Mouse (Mus musculus) forebrain, embryonic 14.5 days (tissue): ENCODE results near the gene Grasp. TPM values are rescaled to one million over a fixed set of nuclear protein-coding genes. Genes with fewer than 3 reads are reported as not detected.
A peak's percentile ranks its signal among the peaks of the same experiment; 100 is the strongest.

Experiments
- ATAC-seq: fragments of 200-750 bp; cut with Nextera tagmentation; 2 replicates; pipeline ENCODE4 v1.8.0; 2017; ENCODE audit warnings: mild to moderate bottlenecking, moderate library complexity
- DNase-seq: peaks from one replicate; pipeline ENCODE4 v3.0.0-alpha.2; 2015; ENCODE audit warnings: low spot score
- H3K27ac ChIP-seq: fragments of 300-500 bp; sonication (generic); 2 replicates; pipeline ENCODE4 v1.5.1; 2014; ENCODE audit warnings: low read depth, mild to moderate bottlenecking, control low read depth, low read length, moderate library complexity
- H3K27me3 ChIP-seq: fragments of 300-500 bp; sonication (generic); replicated peaks from 2 replicates; pipeline ENCODE4 v1.6.1; 2014; ENCODE audit warnings: low read length, control low read depth, mixed read lengths; ENCODE audit not compliant: control insufficient read depth, insufficient read depth
- H3K36me3 ChIP-seq: fragments of 300-500 bp; sonication (generic); 2 replicates; pipeline ENCODE4 v1.6.1; 2014; ENCODE audit warnings: low read length, control low read depth; ENCODE audit not compliant: control insufficient read depth, insufficient read depth
- H3K4me1 ChIP-seq: fragments of 300-500 bp; sonication (generic); 2 replicates; pipeline ENCODE4 v1.6.1; 2014; ENCODE audit warnings: antibody characterized with exemption, low read length, control low read depth; ENCODE audit not compliant: control insufficient read depth, insufficient read depth
- H3K4me2 ChIP-seq: fragments of 300-500 bp; sonication (generic); 2 replicates; pipeline ENCODE4 v1.6.1; 2014; ENCODE audit warnings: mild to moderate bottlenecking, control low read depth, low read length
- H3K4me3 ChIP-seq: fragments of 300-500 bp; sonication (generic); 2 replicates; pipeline ENCODE4 v1.5.1; 2014; ENCODE audit warnings: low read depth, low read length, control low read depth
- H3K9ac ChIP-seq: fragments of 300-500 bp; sonication (generic); 2 replicates; pipeline ENCODE4 v1.6.1; 2014; ENCODE audit warnings: mild to moderate bottlenecking, low read length, control low read depth, moderate library complexity
- H3K9me3 ChIP-seq: fragments of 300-500 bp; sonication (generic); replicated peaks from 2 replicates; pipeline ENCODE4 v1.6.1; 2016; ENCODE audit warnings: low read length, control low read depth, mixed read lengths; ENCODE audit not compliant: control insufficient read depth
- WGBS: fragments of 180-500 bp; shearing (Covaris S2); extraction: QIAGEN DNeasy Blood & Tissue Kit; methylation state at CpG from one replicate; pipeline ENCODE4 v1.1.7; 2014; 5-methylcytosine and 5-hydroxymethylcytosine counted together
- polyA plus RNA-seq: library from polyadenylated mRNA; unstranded; fragments of >200 nt; fragmentation: Nextera tagmentation; extraction: Ambion mirVana; gene quantifications from 2 replicates; pipeline ENCODE4 v1.2.1, GENCODE M21; 2014

Gene Grasp
- polyA plus RNA-seq, 1 experiment from 2014 or later = 0.93 TPM

- H3K9ac ChIP-seq = no peak overlapping the region
- peaks cover 36% of the 10 kb centered on the region for H3K36me3 ChIP-seq
- ATAC-seq (no peak), DNase-seq (no peak)
- H3K9me3 ChIP-seq = no peaks in the 10 kb centered on the region
- no peak overlapping the region for H3K4me2 ChIP-seq
- H3K27me3 ChIP-seq = no peaks in the 10 kb centered on the region
- H3K4me3 ChIP-seq = no peak overlapping the region
- no peaks in the 10 kb centered on the region for H3K4me1 ChIP-seq
- H3K27ac ChIP-seq = no peak overlapping the region
- 71% methylated on average over 4 of the region's 4 CpGs for WGBS
These were observed 8.0 kb upstream of the Grasp start for GRCm38 (mm10) chr15:101216036-101216435.

- H3K9ac ChIP-seq = no peak overlapping the region
- peaks cover 24% of the 10 kb centered on the region for H3K4me1 ChIP-seq
- no peak overlapping the region for H3K27ac ChIP-seq
- ATAC-seq (peak; percentile 19; the same call in 1 of the 2 replicates), DNase-seq (peak; percentile 63)
- H3K4me2 ChIP-seq = no peak overlapping the region
- WGBS = 3% methylated on average over 8 of the region's 8 CpGs
- H3K9me3 ChIP-seq = no peaks in the 10 kb centered on the region
- no peaks in the 10 kb centered on the region for H3K36me3 ChIP-seq
- 0 out of 2 replicates have a peak, but pooled peaks cover 5% of the 10 kb centered on the region for H3K27me3 ChIP-seq
- no peak overlapping the region for H3K4me3 ChIP-seq
These were observed 3.1 kb upstream of the Grasp start for GRCm38 (mm10) chr15:101220905-101221297.

GRCm38 (mm10) chr15:101221298-101222104 is 2.5 kb upstream of the Grasp start:
- Histone ChIP-seq H3K27ac (peak overlapping the region; percentile 46), H3K4me2 (peak overlapping the region; percentile 46)
- WGBS = 1% methylated on average over 14 of the region's 14 CpGs

GRCm38 (mm10) chr15:101222897-101223482 is 998 bp upstream of the Grasp start:
- H3K36me3 ChIP-seq = no peaks in the 10 kb centered on the region
- ATAC-seq (no peak), DNase-seq (no peak)
- H3K27ac ChIP-seq = no peak overlapping the region
- H3K4me3 ChIP-seq = no peak overlapping the region
- 53% methylated on average over 13 of the region's 13 CpGs for WGBS
- H3K9ac ChIP-seq = no peak overlapping the region
- H3K27me3 ChIP-seq = 0 out of 2 replicates have a peak, but pooled peaks cover 5% of the 10 kb centered on the region
- H3K4me2 ChIP-seq = 0 out of 2 replicates have a peak overlapping the region, but pooled peaks have one; percentile 95
- no peaks in the 10 kb centered on the region for H3K9me3 ChIP-seq
- peaks cover 24% of the 10 kb centered on the region for H3K4me1 ChIP-seq

More at GRCm38 (mm10) chr15:101221298-101222104, 2.5 kb upstream of the Grasp start:
- Histone ChIP-seq H3K36me3 (no peaks in the 10 kb centered on the region), H3K9me3 (no peaks in the 10 kb centered on the region), H3K27me3 (0 out of 2 replicates have a peak, but pooled peaks cover 5% of the 10 kb centered on the region), H3K9ac (no peak overlapping the region), H3K4me3 (peak overlapping the region; percentile 11; the same call in 1 of the 2 replicates), H3K4me1 (peaks cover 24% of the 10 kb centered on the region)
- DNase-seq = peak; percentile 87
- peak; percentile 65 for ATAC-seq

- Histone ChIP-seq H3K27me3 (0 out of 2 replicates have a peak, but pooled peaks cover 5% of the 10 kb centered on the region), H3K9me3 (no peaks in the 10 kb centered on the region), H3K36me3 (no peaks in the 10 kb centered on the region), H3K4me3 (peak overlapping the region; percentile 75), H3K4me2 (peak overlapping the region; percentile 95), H3K9ac (peak overlapping the region; percentile 79), H3K27ac (no peak overlapping the region), H3K4me1 (peaks cover 24% of the 10 kb centered on the region)
- DNase-seq (no peak), ATAC-seq (no peak; the same call in 1 of the 2 replicates)
- WGBS = 7% methylated on average over 5 of the region's 5 CpGs
These were observed 392 bp upstream of the Grasp start for GRCm38 (mm10) chr15:101223596-101223995.

- peaks cover 24% of the 10 kb centered on the region for H3K4me1 ChIP-seq
- H3K9me3 ChIP-seq = no peaks in the 10 kb centered on the region
- peak overlapping the region; percentile 95 for H3K4me2 ChIP-seq
- no peak overlapping the region for H3K27ac ChIP-seq
- 6% methylated on average over 14 of the region's 14 CpGs for WGBS
- ATAC-seq (no peak), DNase-seq (no peak)
- 0 out of 2 replicates have a peak, but pooled peaks cover 5% of the 10 kb centered on the region for H3K27me3 ChIP-seq
- H3K4me3 ChIP-seq = peak overlapping the region; percentile 75
- H3K36me3 ChIP-seq = no peaks in the 10 kb centered on the region
- peak overlapping the region; percentile 79 for H3K9ac ChIP-seq
These were observed 989 bp downstream of the Grasp start for GRCm38 (mm10) chr15:101224977-101225376.

GRCm38 (mm10) chr15:101227971-101228370 is 4.0 kb downstream of the Grasp start:
- H3K9ac ChIP-seq = no peak overlapping the region
- peaks cover 12% of the 10 kb centered on the region for H3K4me1 ChIP-seq
- no peak overlapping the region for H3K4me2 ChIP-seq
- WGBS = 16% methylated on average over 7 of the region's 7 CpGs
- no peak overlapping the region for H3K4me3 ChIP-seq
- ATAC-seq (no peak), DNase-seq (no peak)
- 0 out of 2 replicates have a peak, but pooled peaks cover 5% of the 10 kb centered on the region for H3K27me3 ChIP-seq
- H3K9me3 ChIP-seq = no peaks in the 10 kb centered on the region
- no peak overlapping the region for H3K27ac ChIP-seq
- H3K36me3 ChIP-seq = 0 out of 2 replicates have a peak, but pooled peaks cover 5% of the 10 kb centered on the region

- 90% methylated on average over 21 of the region's 21 CpGs for WGBS
- no peak for ATAC-seq
- no peak overlapping the region for H3K9ac ChIP-seq
These were observed 5.0 kb downstream of the Grasp start for GRCm38 (mm10) chr15:101228866-101229590.

More at GRCm38 (mm10) chr15:101228866-101229590, 5.0 kb downstream of the Grasp start:
- no peak overlapping the region for H3K27ac ChIP-seq
- H3K4me2 ChIP-seq = no peak overlapping the region
- H3K36me3 ChIP-seq = 0 out of 2 replicates have a peak, but pooled peaks cover 5% of the 10 kb centered on the region
- H3K27me3 ChIP-seq = 0 out of 2 replicates have a peak, but pooled peaks cover 2% of the 10 kb centered on the region
- DNase-seq = no peak
- H3K9me3 ChIP-seq = no peaks in the 10 kb centered on the region
- H3K4me3 ChIP-seq = no peak overlapping the region
- H3K4me1 ChIP-seq = peaks cover 3% of the 10 kb centered on the region; the same call in 1 of the 2 replicates
